Mouse (Mus musculus) colon, adult 2 months (tissue): ENCODE data around the gene Adh6a. TPM values are rescaled to one million over a fixed set of nuclear protein-coding genes. Genes with fewer than 3 reads are reported as not detected.

Experiments
- polyA plus RNA-seq: library from polyadenylated mRNA; depleted of rRNA; stranded (reverse); fragments of >200 nt; gene quantifications from 2 replicates; pipeline ENCODE4 v1.2.3, GENCODE M21; 2012; rRNA removed

Adh6a gene
- polyA plus RNA-seq: 0.08 TPM in 1 of 2 replicates, not detected in the other

GRCm38 (mm10) chr3:138312965-138313364 is at the start of gene Adh6a:
TSS of gene Adh6a (plus strand) at chr3:138313286.

DNA sequence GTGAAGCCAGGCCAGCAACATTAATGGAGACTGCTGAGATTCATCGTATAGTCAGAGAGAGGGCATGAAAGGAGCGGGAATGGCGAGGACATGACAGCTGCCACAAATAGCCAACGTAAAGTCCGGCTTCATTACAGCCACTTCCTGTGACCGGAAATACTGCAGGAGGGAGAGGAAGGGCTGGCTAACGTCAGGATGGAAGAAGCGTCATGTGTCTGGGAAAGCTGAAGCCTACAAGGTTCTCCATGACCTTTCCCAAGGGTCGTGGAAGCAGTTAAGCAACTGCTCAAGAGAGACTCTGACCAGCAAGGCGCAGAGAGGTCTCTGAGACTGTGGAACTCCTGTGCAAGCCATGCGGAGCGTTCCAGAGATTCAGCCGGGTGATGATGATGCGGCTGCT is 28.4 kb downstream of the Adh6a start, which contains the start of gene Adh6b:
Gene Adh6b, plus strand, starts transcription at position 305 of the 400 bp plus-strand sequence.

Other genes starting within 250 kb of the Adh6a start
- 0.03 TPM in 2 replicates for gene 1110002E22Rik, start 248.2 kb upstream of the Adh6a start, polyA plus RNA-seq
- not detected in 2 replicates for gene Gm5105, start 245.9 kb upstream of the Adh6a start, polyA plus RNA-seq
- 0.56 TPM in 2 replicates for gene Trmt10a, start 169.8 kb upstream of the Adh6a start, polyA plus RNA-seq
- 0.40 and 0.42 TPM in 2 replicates for gene Mttp, start 168.3 kb upstream of the Adh6a start, polyA plus RNA-seq
- not detected in 2 replicates for gene 4930579F01Rik, start 119.5 kb upstream of the Adh6a start, polyA plus RNA-seq
- gene Adh7, start 95.5 kb upstream of the Adh6a start, polyA plus RNA-seq: 0.08 and 0.12 TPM in 2 replicates
- gene Adh1, start 52.3 kb upstream of the Adh6a start, polyA plus RNA-seq: 532 and 604 TPM in 2 replicates
- gene Adh6b, start 28.5 kb downstream of the Adh6a start, polyA plus RNA-seq: not detected in 2 replicates
- gene Adh4, start 102.2 kb downstream of the Adh6a start, polyA plus RNA-seq: not detected in 2 replicates
- gene Adh5, start 129.8 kb downstream of the Adh6a start, polyA plus RNA-seq: 19.0 TPM in 2 replicates
- 10.0 and 11.2 TPM in 2 replicates for gene Metap1, start 176.2 kb downstream of the Adh6a start, polyA plus RNA-seq
- 4.1 and 5.1 TPM in 2 replicates for gene Eif4e, start 212.9 kb downstream of the Adh6a start, polyA plus RNA-seq